Mouse (Mus musculus) kidney, embryonic 14.5 days (tissue): ENCODE measurements around the gene Cdkn1b. TPM values are rescaled to one million over a fixed set of nuclear protein-coding genes. Genes with fewer than 3 reads are reported as not detected.

Experiments
- ATAC-seq: fragments of 200-750 bp; cut with Nextera tagmentation; 2 replicates; pipeline ENCODE4 v1.8.0; 2017; ENCODE audit warnings: moderate number of reproducible peaks, mild to moderate bottlenecking, moderate TSS enrichment, moderate library complexity; ENCODE audit not compliant: low FRiP score, low TSS enrichment
- H3K27ac ChIP-seq: fragments of 300-500 bp; sonication (generic); 2 replicates; pipeline ENCODE4 v1.5.1; 2014; ENCODE audit warnings: low read depth, mild to moderate bottlenecking, low read length, moderate library complexity, mixed read lengths
- H3K27me3 ChIP-seq: fragments of 300-500 bp; sonication (generic); 2 replicates; pipeline ENCODE4 v1.6.1; 2014; ENCODE audit warnings: mild to moderate bottlenecking, low read length; ENCODE audit not compliant: control insufficient read depth, insufficient read depth
- H3K36me3 ChIP-seq: fragments of 300-500 bp; sonication (generic); 2 replicates; pipeline ENCODE4 v1.6.1; 2014; ENCODE audit warnings: low read length, mixed read lengths; ENCODE audit not compliant: control insufficient read depth, insufficient read depth
- H3K4me1 ChIP-seq: fragments of 300-500 bp; sonication (generic); 2 replicates; pipeline ENCODE4 v1.6.1; 2014; ENCODE audit warnings: low read length, mixed read lengths; ENCODE audit not compliant: control insufficient read depth, insufficient read depth
- H3K4me2 ChIP-seq: fragments of 300-500 bp; sonication (generic); replicated peaks from 2 replicates; pipeline ENCODE4 v1.6.1; 2014; ENCODE audit warnings: low read depth, mild to moderate bottlenecking, low read length
- H3K4me3 ChIP-seq: fragments of 300-500 bp; sonication (generic); 2 replicates; pipeline ENCODE4 v1.5.1; 2014; ENCODE audit warnings: mild to moderate bottlenecking, low read length
- H3K9ac ChIP-seq: fragments of 300-500 bp; sonication (generic); 2 replicates; pipeline ENCODE4 v1.6.1; 2014; ENCODE audit warnings: low read depth, mild to moderate bottlenecking, low read length, moderate library complexity
- H3K9me3 ChIP-seq: fragments of 300-500 bp; sonication (generic); 2 replicates; pipeline ENCODE4 v1.6.1; 2016; ENCODE audit warnings: low read length; ENCODE audit not compliant: control insufficient read depth
- WGBS: fragments of 180-500 bp; shearing (Covaris S2); extraction: QIAGEN DNeasy Blood & Tissue Kit; methylation state at CpG from one replicate; pipeline ENCODE4 v1.1.7; 2014; 5-methylcytosine and 5-hydroxymethylcytosine counted together
- polyA plus RNA-seq: library from polyadenylated mRNA; unstranded; fragments of >200 nt; fragmentation: Nextera tagmentation; extraction: Ambion mirVana; gene quantifications from 2 replicates; pipeline ENCODE4 v1.2.1, GENCODE M21; 2014

Cdkn1b gene
- polyA plus RNA-seq, 1 experiment from 2014 or later = 15.3 TPM

GRCm38 (mm10) chr6:134962518-134962893, 42.3 kb downstream of the Cdkn1b start:
- 65% methylated on average over 5 of the region's 5 CpGs for WGBS
- no peak for ATAC-seq

GRCm38 (mm10) chr6:134963910-134964309, 43.7 kb downstream of the Cdkn1b start:
- ATAC-seq = no peak
- WGBS = 72% methylated on average over 2 of the region's 2 CpGs
- peaks cover 6% of the 10 kb centered on the region; the same call in 1 of the 2 replicates for H3K4me1 ChIP-seq

More at GRCm38 (mm10) chr6:134962518-134962893, 42.3 kb downstream of the Cdkn1b start:
- H3K9me3 ChIP-seq = 0 out of 2 replicates have a peak, but pooled peaks cover 3% of the 10 kb centered on the region
- no peak overlapping the region for H3K27ac ChIP-seq
- peaks cover 6% of the 10 kb centered on the region; the same call in 1 of the 2 replicates for H3K4me1 ChIP-seq
- no peak overlapping the region for H3K4me3 ChIP-seq
- H3K4me2 ChIP-seq = no peak overlapping the region
- no peaks in the 10 kb centered on the region for H3K27me3 ChIP-seq
- no peaks in the 10 kb centered on the region for H3K36me3 ChIP-seq
- no peak overlapping the region for H3K9ac ChIP-seq

GRCm38 (mm10) chr6:134966681-134967080, 46.5 kb downstream of the Cdkn1b start:
- 85% methylated on average over 5 of the region's 5 CpGs for WGBS
- H3K9ac ChIP-seq = no peak overlapping the region
- H3K4me1 ChIP-seq = 0 out of 2 replicates have a peak, but pooled peaks cover 1% of the 10 kb centered on the region
- no peak overlapping the region for H3K27ac ChIP-seq
- no peak for ATAC-seq
- no peaks in the 10 kb centered on the region for H3K27me3 ChIP-seq
- H3K4me3 ChIP-seq = no peak overlapping the region
- H3K9me3 ChIP-seq = 0 out of 2 replicates have a peak, but pooled peaks cover 3% of the 10 kb centered on the region
- no peak overlapping the region for H3K4me2 ChIP-seq
- no peaks in the 10 kb centered on the region for H3K36me3 ChIP-seq

More at GRCm38 (mm10) chr6:134963910-134964309, 43.7 kb downstream of the Cdkn1b start:
- Histone ChIP-seq H3K9ac (no peak overlapping the region), H3K9me3 (0 out of 2 replicates have a peak, but pooled peaks cover 3% of the 10 kb centered on the region), H3K27ac (no peak overlapping the region), H3K4me3 (no peak overlapping the region), H3K36me3 (no peaks in the 10 kb centered on the region), H3K4me2 (no peak overlapping the region), H3K27me3 (no peaks in the 10 kb centered on the region)

- Histone ChIP-seq H3K9me3 (0 out of 2 replicates have a peak, but pooled peaks cover 3% of the 10 kb centered on the region), H3K36me3 (no peaks in the 10 kb centered on the region), H3K4me1 (peaks cover 4% of the 10 kb centered on the region; the same call in 1 of the 2 replicates), H3K27ac (no peak overlapping the region), H3K9ac (no peak overlapping the region), H3K4me2 (no peak overlapping the region), H3K27me3 (no peaks in the 10 kb centered on the region), H3K4me3 (no peak overlapping the region)
- no peak for ATAC-seq
- 40% methylated on average over 1 of the region's 1 CpGs for WGBS
Observed at GRCm38 (mm10) chr6:134968326-134968725, 48.1 kb downstream of the Cdkn1b start.

GRCm38 (mm10) chr6:134969498-134969897, 49.3 kb downstream of the Cdkn1b start:
- ATAC-seq = no peak
- H3K27me3 ChIP-seq = no peaks in the 10 kb centered on the region
- H3K36me3 ChIP-seq = no peaks in the 10 kb centered on the region
- H3K27ac ChIP-seq = no peak overlapping the region
- 97% methylated on average over 2 of the region's 2 CpGs for WGBS
- H3K4me3 ChIP-seq = no peak overlapping the region
- H3K4me2 ChIP-seq = no peak overlapping the region
- no peak overlapping the region for H3K9ac ChIP-seq
- H3K9me3 ChIP-seq = 0 out of 2 replicates have a peak, but pooled peaks cover 3% of the 10 kb centered on the region
- H3K4me1 ChIP-seq = peaks cover 4% of the 10 kb centered on the region; the same call in 1 of the 2 replicates

- H3K9me3 ChIP-seq = no peaks in the 10 kb centered on the region
- ATAC-seq = no peak
- H3K4me1 ChIP-seq = peaks cover 6% of the 10 kb centered on the region; the same call in 1 of the 2 replicates
- H3K4me3 ChIP-seq = no peak overlapping the region
- H3K36me3 ChIP-seq = no peaks in the 10 kb centered on the region
- no peak overlapping the region for H3K4me2 ChIP-seq
- WGBS = 41% methylated on average over 4 of the region's 4 CpGs
- no peak overlapping the region for H3K9ac ChIP-seq
- H3K27me3 ChIP-seq = no peaks in the 10 kb centered on the region
- H3K27ac ChIP-seq = no peak overlapping the region
Observed at GRCm38 (mm10) chr6:134972096-134972495, 51.9 kb downstream of the Cdkn1b start.

Other genes with a start within 250 kb of the Cdkn1b start
- gene Dusp16, start 127.8 kb upstream of the Cdkn1b start, polyA plus RNA-seq = 8.6 and 12.3 TPM in 2 replicates
- 1.7 and 2.0 TPM in 2 replicates for gene Crebl2, start 90.2 kb upstream of the Cdkn1b start, polyA plus RNA-seq
- gene Gpr19, start 21.8 kb upstream of the Cdkn1b start, polyA plus RNA-seq = 12.1 and 13.1 TPM in 2 replicates
- 4.4 and 4.6 TPM in 2 replicates for gene Apold1, start 61.3 kb downstream of the Cdkn1b start, polyA plus RNA-seq
- gene Ddx47, start 91.2 kb downstream of the Cdkn1b start, polyA plus RNA-seq = 106 and 117 TPM in 2 replicates
- 12.5 and 15.8 TPM in 2 replicates for gene Gprc5a, start 145.2 kb downstream of the Cdkn1b start, polyA plus RNA-seq
- gene Gprc5d, start 197.9 kb downstream of the Cdkn1b start, polyA plus RNA-seq = not detected in 2 replicates